Mouse (Mus musculus) embryonic facial prominence, embryonic 14.5 days (tissue): ENCODE measurements around the gene Zfp146. TPM values are rescaled to one million over a fixed set of nuclear protein-coding genes. Genes with fewer than 3 reads are reported as not detected.
A peak's percentile ranks its signal among the peaks of the same experiment; 100 is the strongest.
"Not testable (repeated sequence)": the region's sequence is repeated elsewhere in the genome, so short reads cannot be mapped to it uniquely, and the experiment has no call there.

ENCODE experiments used
- ATAC-seq: fragments of 200-750 bp; cut with Nextera tagmentation; 2 replicates; pipeline ENCODE4 v1.8.0; 2017; ENCODE audit warnings: low read depth, moderate number of reproducible peaks, moderate TSS enrichment
- DNase-seq: peaks from one replicate; pipeline ENCODE4 v3.0.0-alpha.2; 2015; ENCODE audit warnings: low spot score
- H3K27ac ChIP-seq: fragments of 300-500 bp; sonication (generic); replicated peaks from 2 replicates; pipeline ENCODE4 v1.5.1; 2014; ENCODE audit warnings: low read depth, mild to moderate bottlenecking, low read length, moderate library complexity
- H3K27me3 ChIP-seq: fragments of 300-500 bp; sonication (generic); replicated peaks from 2 replicates; pipeline ENCODE4 v1.6.1; 2014; ENCODE audit warnings: low read length; ENCODE audit not compliant: control insufficient read depth, insufficient read depth
- H3K36me3 ChIP-seq: fragments of 300-500 bp; sonication (generic); 2 replicates; pipeline ENCODE4 v1.6.1; 2014; ENCODE audit warnings: low read length, mixed read lengths; ENCODE audit not compliant: control insufficient read depth, insufficient read depth
- H3K4me1 ChIP-seq: fragments of 300-500 bp; sonication (generic); 2 replicates; pipeline ENCODE4 v1.6.1; 2014; ENCODE audit warnings: antibody characterized with exemption, low read length; ENCODE audit not compliant: control insufficient read depth, insufficient read depth
- H3K4me2 ChIP-seq: fragments of 300-500 bp; sonication (generic); 2 replicates; pipeline ENCODE4 v1.6.1; 2014; ENCODE audit warnings: low read depth, mild to moderate bottlenecking, low read length, moderate library complexity, mixed read lengths
- H3K4me3 ChIP-seq: fragments of 300-500 bp; sonication (generic); 2 replicates; pipeline ENCODE4 v1.5.1; 2014; ENCODE audit warnings: low read depth, mild to moderate bottlenecking, low read length
- H3K9ac ChIP-seq: fragments of 300-500 bp; sonication (generic); 2 replicates; pipeline ENCODE4 v1.6.1; 2014; ENCODE audit warnings: low read depth, mild to moderate bottlenecking, low read length, moderate library complexity, mixed read lengths
- H3K9me3 ChIP-seq: fragments of 300-500 bp; sonication (generic); 2 replicates; pipeline ENCODE4 v1.6.1; 2016; ENCODE audit warnings: low read length; ENCODE audit not compliant: control insufficient read depth
- WGBS: fragments of 180-500 bp; shearing (Covaris S2); extraction: QIAGEN DNeasy Blood & Tissue Kit; methylation state at CpG from one replicate; pipeline ENCODE4 v1.1.7; 2014; 5-methylcytosine and 5-hydroxymethylcytosine counted together
- polyA plus RNA-seq: library from polyadenylated mRNA; unstranded; fragments of >200 nt; fragmentation: Nextera tagmentation; extraction: Ambion mirVana; gene quantifications from 2 replicates; pipeline ENCODE4 v1.2.1, GENCODE M21; 2014

Gene Zfp146
- polyA plus RNA-seq, 1 experiment from 2014 or later, result 18.1 TPM

DNA sequence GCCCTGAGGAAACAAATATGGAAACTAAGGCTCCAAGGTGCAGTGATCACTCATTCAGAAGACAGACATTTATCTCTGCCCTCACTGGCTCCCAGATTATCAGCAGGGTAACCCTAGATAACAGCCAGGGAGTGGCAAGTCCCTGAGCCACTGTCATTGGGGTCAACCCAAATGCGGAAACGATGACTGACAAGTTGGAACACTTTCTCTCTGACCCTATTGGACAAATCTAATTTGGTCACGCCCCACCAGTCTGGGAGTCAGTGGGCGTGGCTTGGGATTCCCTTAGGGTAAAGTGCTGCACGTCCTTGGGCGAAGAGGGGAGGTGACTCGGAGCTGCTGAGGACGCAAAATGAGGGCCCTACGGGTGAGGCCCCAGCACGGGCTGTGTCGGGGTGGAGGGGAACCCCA lies 14.3 kb upstream of the Zfp146 start, which contains the start of gene Cox7a1:
Cox7a1 (plus strand) TSS at position 266 of the 411 bp plus-strand sequence.
- Histone ChIP-seq H3K27me3 (no peaks in the 10 kb centered on the region), H3K9ac (no peak within 1 kb of the TSS), H3K27ac (no peak within 1 kb of the TSS), H3K4me3 (peak within 1 kb of the TSS; percentile 3; the same call in 1 of the 2 replicates), H3K9me3 (no peaks in the 10 kb centered on the region), H3K4me1 (peaks cover 8% of the 10 kb centered on the region; the same call in 1 of the 2 replicates), H3K4me2 (peak within 1 kb of the TSS; percentile 45), H3K36me3 (peaks cover 37% of the 10 kb centered on the region)
- 2% methylated on average over 8 of the region's 11 CpGs for WGBS
- peak; percentile 55 for ATAC-seq
- DNase-seq, result peak; percentile 86

GRCm38 (mm10) chr7:30183189-30183588 lies 13.6 kb upstream of the Zfp146 start:
- not testable (repeated sequence) for H3K27me3 ChIP-seq, H3K9ac ChIP-seq, H3K4me1 ChIP-seq, H3K4me2 ChIP-seq, DNase-seq, H3K4me3 ChIP-seq, H3K9me3 ChIP-seq, ATAC-seq, H3K27ac ChIP-seq
- peaks cover 37% of the 10 kb centered on the region for H3K36me3 ChIP-seq
- 73% methylated on average over 7 of the region's 7 CpGs for WGBS

GRCm38 (mm10) chr7:30181929-30182328 lies 12.4 kb upstream of the Zfp146 start:
- H3K27ac ChIP-seq, H3K4me2 ChIP-seq, DNase-seq, ATAC-seq, H3K4me3 ChIP-seq, H3K9me3 ChIP-seq, H3K9ac ChIP-seq, H3K27me3 ChIP-seq, H3K4me1 ChIP-seq: not testable (repeated sequence)
- peaks cover 35% of the 10 kb centered on the region for H3K36me3 ChIP-seq
- 88% methylated on average over 9 of the region's 10 CpGs for WGBS

DNA sequence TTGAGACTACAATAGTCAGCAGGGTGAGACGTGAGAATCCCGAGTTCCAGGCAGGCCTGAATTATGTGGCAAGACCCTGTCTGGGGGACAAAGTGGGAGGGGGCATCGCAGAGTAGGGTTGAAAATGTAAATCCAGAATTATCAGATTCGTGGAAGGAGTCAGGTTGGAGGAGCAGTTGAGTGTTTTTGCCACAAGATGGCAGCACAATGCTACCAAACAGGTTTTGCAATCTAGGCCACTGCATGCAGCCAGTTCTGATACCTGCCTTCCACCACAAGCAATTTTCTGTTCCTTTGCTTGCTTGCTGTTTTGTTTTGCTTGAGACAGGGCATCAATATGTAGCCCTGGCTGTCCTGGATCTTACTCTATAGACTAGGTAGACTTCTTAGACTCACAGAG lies 11.8 kb upstream of the Zfp146 start:
- Histone ChIP-seq H3K9ac (no peak overlapping the region), H3K9me3 (no peaks in the 10 kb centered on the region), H3K36me3 (peaks cover 31% of the 10 kb centered on the region), H3K4me3 (no peak overlapping the region), H3K27me3 (no peaks in the 10 kb centered on the region), H3K4me1 (peaks cover 8% of the 10 kb centered on the region; the same call in 1 of the 2 replicates), H3K27ac (no peak overlapping the region), H3K4me2 (no peak overlapping the region)
- DNase-seq (peak; percentile 82), ATAC-seq (no peak)
- 3% methylated on average over 4 of the region's 4 CpGs for WGBS

DNA sequence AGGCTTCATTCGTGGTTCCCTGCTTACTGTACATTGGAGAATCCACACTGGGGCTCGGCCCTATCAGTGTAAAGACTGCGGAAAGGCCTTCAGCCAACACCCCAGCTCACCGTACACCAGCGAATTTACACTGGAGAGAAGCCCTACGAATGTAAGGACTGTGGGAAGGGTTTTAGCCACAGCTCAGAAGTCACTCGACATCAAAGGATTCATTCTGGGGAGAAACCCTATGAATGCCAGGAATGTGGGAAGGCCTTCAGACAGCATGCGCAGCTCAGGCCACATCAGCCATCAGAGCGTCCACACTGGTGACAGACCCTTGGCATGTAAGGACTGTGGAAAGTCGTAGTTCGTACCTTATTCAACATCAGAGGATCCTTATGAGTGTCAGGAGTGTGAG lies 8.7 kb upstream of the Zfp146 start:
- no peak overlapping the region for H3K4me3 ChIP-seq
- ATAC-seq, result no peak
- DNase-seq, result no peak
- no peaks in the 10 kb centered on the region for H3K4me1 ChIP-seq
- H3K9ac ChIP-seq, result no peak overlapping the region
- no peaks in the 10 kb centered on the region for H3K9me3 ChIP-seq
- no peak overlapping the region for H3K4me2 ChIP-seq
- H3K36me3 ChIP-seq, result peaks cover 20% of the 10 kb centered on the region
- H3K27me3 ChIP-seq, result no peaks in the 10 kb centered on the region
- WGBS, result 79% methylated on average over 11 of the region's 11 CpGs
- H3K27ac ChIP-seq, result no peak overlapping the region

DNA sequence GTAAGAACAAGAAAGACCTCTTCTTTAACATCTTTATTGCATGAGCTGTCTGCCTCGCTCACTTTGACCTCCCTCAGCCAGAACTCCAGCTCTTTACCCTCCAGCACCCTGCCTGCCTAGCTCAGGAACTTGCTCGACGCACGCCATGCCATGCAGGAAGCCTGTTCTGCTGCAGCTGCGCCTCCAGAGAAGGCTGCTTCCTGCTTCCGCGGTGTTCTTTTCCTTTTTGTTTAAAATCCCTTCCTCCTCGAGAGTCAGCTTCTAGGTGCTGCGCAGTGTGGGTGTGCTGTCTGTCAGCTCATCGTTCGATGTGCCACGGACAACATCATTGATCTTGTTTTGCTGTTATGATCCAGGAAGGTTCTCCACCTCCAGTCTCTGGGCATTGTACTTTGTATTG lies 6.9 kb upstream of the Zfp146 start:
- H3K27me3 ChIP-seq, result no peaks in the 10 kb centered on the region
- no peak overlapping the region for H3K4me3 ChIP-seq
- H3K9me3 ChIP-seq, result no peaks in the 10 kb centered on the region
- H3K4me1 ChIP-seq, result no peaks in the 10 kb centered on the region
- H3K36me3 ChIP-seq, result peaks cover 20% of the 10 kb centered on the region
- 85% methylated on average over 12 of the region's 12 CpGs for WGBS
- no peak overlapping the region for H3K27ac ChIP-seq
- DNase-seq, result no peak
- H3K9ac ChIP-seq, result no peak overlapping the region
- no peak for ATAC-seq
- H3K4me2 ChIP-seq, result no peak overlapping the region

- Histone ChIP-seq H3K4me2 (peak overlapping the region; percentile 73), H3K27me3 (no peaks in the 10 kb centered on the region), H3K4me1 (peaks cover 4% of the 10 kb centered on the region; the same call in 1 of the 2 replicates), H3K9me3 (peaks cover 25% of the 10 kb centered on the region), H3K27ac (no peak overlapping the region), H3K36me3 (peaks cover 22% of the 10 kb centered on the region), H3K9ac (peak overlapping the region; percentile 84), H3K4me3 (peak overlapping the region; percentile 84)
- WGBS, result 25% methylated on average over 11 of the region's 11 CpGs
- no peak for ATAC-seq
- DNase-seq, result no peak
Observed at GRCm38 (mm10) chr7:30170283-30170951, 867 bp upstream of the Zfp146 start.

DNA sequence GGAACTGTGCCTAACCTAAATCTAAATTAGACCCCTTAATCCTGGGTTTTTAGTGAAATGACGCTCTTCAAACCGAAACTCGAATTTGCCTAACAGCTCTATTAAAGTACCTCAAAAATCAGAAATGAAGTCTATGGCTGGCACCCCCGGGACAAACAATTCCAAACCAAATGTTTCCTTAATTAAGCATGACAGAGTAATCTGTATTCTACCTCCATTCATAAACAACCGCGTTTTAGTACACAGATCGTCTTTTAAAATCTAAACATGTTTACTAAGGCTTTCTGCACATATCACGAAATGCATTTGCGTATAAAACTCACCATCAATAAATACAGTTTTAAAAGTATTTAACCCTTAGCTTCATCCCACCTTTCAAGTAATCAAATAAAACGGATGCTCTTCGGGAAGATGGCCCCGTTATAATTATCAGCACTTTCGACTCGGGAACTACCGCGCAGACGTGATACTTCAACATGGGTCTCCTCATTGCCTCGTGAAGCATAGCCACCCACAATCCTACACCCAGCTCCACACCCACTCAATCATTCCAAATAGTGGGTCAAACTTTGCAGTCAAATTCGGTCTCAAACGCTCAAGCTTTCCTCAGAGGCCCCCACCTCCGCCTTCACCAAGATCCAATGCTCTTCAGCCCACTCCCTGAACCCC lies 502 bp downstream of the Zfp146 start:
- DNase-seq (peak; percentile 43), ATAC-seq (peak; percentile 28)
- Histone ChIP-seq H3K4me3 (peak overlapping the region; percentile 84), H3K9me3 (peaks cover 38% of the 10 kb centered on the region), H3K4me1 (peaks cover 4% of the 10 kb centered on the region; the same call in 1 of the 2 replicates), H3K27ac (peak overlapping the region; percentile 95), H3K9ac (peak overlapping the region; percentile 84), H3K4me2 (peak overlapping the region; percentile 73), H3K27me3 (no peaks in the 10 kb centered on the region), H3K36me3 (peaks cover 35% of the 10 kb centered on the region)
- 3% methylated on average over 21 of the region's 21 CpGs for WGBS
